Mouse (Mus musculus): Measurements from ENCODE around the gene Ankrd13a.

DNA sequence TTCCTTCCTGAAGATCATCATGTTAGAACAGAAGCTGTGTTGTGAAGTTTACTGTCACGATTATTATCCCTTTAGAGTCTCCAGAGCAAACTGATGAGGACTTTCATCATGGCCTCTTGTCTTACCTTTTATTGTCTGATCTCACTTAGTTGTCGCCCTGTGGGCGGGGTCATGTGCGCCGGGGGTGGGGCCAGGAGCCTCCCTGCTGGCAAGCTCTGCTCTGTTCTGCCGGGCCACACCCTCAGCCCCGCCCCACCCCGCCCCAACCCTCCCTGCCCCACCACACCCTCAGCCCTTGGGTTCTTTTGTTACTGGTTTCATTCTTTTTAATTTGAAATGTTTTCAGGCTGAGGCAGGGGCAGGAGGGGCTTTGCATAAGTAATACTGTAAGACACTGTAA is 26.6 kb downstream of the Ankrd13a start:
- TF ChIP-seq CTCF (IDR thresholded peaks at IDR 0.05; ENCODE audit: low read depth, low read length) (no peak), POLR2A (IDR thresholded peaks at IDR 0.05; ENCODE audit: extremely low read depth, insufficient read depth, low read length) (no peak)
